Mouse (Mus musculus): ENCODE results near the gene Pls1. TPM values are rescaled to one million over a fixed set of nuclear protein-coding genes. Genes with fewer than 3 reads are reported as not detected.
A peak's percentile ranks its signal among the peaks of the same experiment; 100 is the strongest.

The Pls1 gene
- total and polyA plus RNA-seq, 3 experiments: 0.31 to 1.2 (median 0.34) TPM

GRCm38 (mm10) chr9:95856004-95856403, 10.9 kb upstream of the Pls1 start:
- TF ChIP-seq CTCF (IDR thresholded peaks at IDR 0.05) (no peak), EP300 (IDR thresholded peaks at IDR 0.05; ENCODE audit: insufficient read depth, low read depth, low read length) (0 out of 2 replicates have a peak, but pooled peaks have one; percentile 11)
- 53% methylated on average over 4 of the region's 4 CpGs for WGBS
- DNase-seq: peak in 1 of 2 experiments; percentile 36
- Histone ChIP-seq H3K4me3 (no peak overlapping the region), H3K36me3 (ENCODE audit: control insufficient read depth, insufficient read depth, low read length) (no peaks in the 10 kb centered on the region), H3K4me1 (ENCODE audit: control insufficient read depth, insufficient read depth, low read length) (peaks cover 1% of the 10 kb centered on the region; the same call in 1 of the 2 replicates), H3K9ac (ENCODE audit: low read depth, low read length) (no peak overlapping the region), H3K79me2 (replicated peaks; ENCODE audit: control insufficient read depth, insufficient read depth, low read length) (no peaks in the 10 kb centered on the region), H3K27ac (peak overlapping the region; percentile 48), H3K27me3 (ENCODE audit: control insufficient read depth, insufficient read depth, low read length) (no peaks in the 10 kb centered on the region)
- intact Hi-C loops (cut with DNase I): loop anchor here (5.0 kb wide), 2 partner anchors 104 to 341 kb away; partner anchors contain the start of genes Tfdp2 and Trpc1

GRCm38 (mm10) chr9:95854891-95855290, 9.8 kb upstream of the Pls1 start:
- intact Hi-C loops (cut with DNase I): loop anchor here (5.0 kb wide), 3 partner anchors 103 to 342 kb away; partner anchors contain the start of genes Tfdp2 and Trpc1
- H3K9ac ChIP-seq (ENCODE audit: low read depth, low read length): no peak overlapping the region
- H3K79me2 ChIP-seq (replicated peaks; ENCODE audit: control insufficient read depth, insufficient read depth, low read length): no peaks in the 10 kb centered on the region
- no peak for DNase-seq
- peaks cover 1% of the 10 kb centered on the region; the same call in 1 of the 2 replicates for H3K4me1 ChIP-seq (ENCODE audit: control insufficient read depth, insufficient read depth, low read length)
- no peak overlapping the region for H3K4me3 ChIP-seq
- TF ChIP-seq EP300 (IDR thresholded peaks at IDR 0.05; ENCODE audit: insufficient read depth, low read depth, low read length) (no peak), CTCF (IDR thresholded peaks at IDR 0.05) (no peak), POLR2A (IDR thresholded peaks at IDR 0.05; ENCODE audit: insufficient read depth, low read depth, low read length) (no peak)
- 86% methylated on average over 2 of the region's 2 CpGs for WGBS
- H3K36me3 ChIP-seq (ENCODE audit: control insufficient read depth, insufficient read depth, low read length): no peaks in the 10 kb centered on the region
- no peak overlapping the region for H3K27ac ChIP-seq
- H3K27me3 ChIP-seq (ENCODE audit: control insufficient read depth, insufficient read depth, low read length): no peaks in the 10 kb centered on the region

GRCm38 (mm10) chr9:95852896-95853295, 7.8 kb upstream of the Pls1 start:
- Histone ChIP-seq H3K4me3 (no peak overlapping the region), H3K79me2 (replicated peaks; ENCODE audit: control insufficient read depth, insufficient read depth, low read length) (no peaks in the 10 kb centered on the region), H3K4me1 (ENCODE audit: control insufficient read depth, insufficient read depth, low read length) (peaks cover 1% of the 10 kb centered on the region; the same call in 1 of the 2 replicates), H3K36me3 (ENCODE audit: control insufficient read depth, insufficient read depth, low read length) (no peaks in the 10 kb centered on the region), H3K9ac (ENCODE audit: low read depth, low read length) (no peak overlapping the region), H3K27ac (no peak overlapping the region), H3K27me3 (ENCODE audit: control insufficient read depth, insufficient read depth, low read length) (no peaks in the 10 kb centered on the region)
- intact Hi-C loops (cut with DNase I): loop anchor here (2.0 to 5.0 kb wide), 4 partner anchors 116 to 1114 kb away; no protein-coding TSS in a partner anchor
- WGBS: 28% methylated on average over 4 of the region's 4 CpGs
- TF ChIP-seq EP300 (IDR thresholded peaks at IDR 0.05; ENCODE audit: insufficient read depth, low read depth, low read length) (no peak), POLR2A (IDR thresholded peaks at IDR 0.05; ENCODE audit: insufficient read depth, low read depth, low read length) (no peak), CTCF (IDR thresholded peaks at IDR 0.05) (peak; percentile 95)
- peak; percentile 37 to 61 for DNase-seq

GRCm38 (mm10) chr9:95851671-95852070, 6.6 kb upstream of the Pls1 start:
- 68% methylated on average over 11 of the region's 11 CpGs for WGBS

GRCm38 (mm10) chr9:95845711-95846110, 600 bp upstream of the Pls1 start:
- H3K27ac ChIP-seq: no peak overlapping the region
- no peaks in the 10 kb centered on the region for H3K79me2 ChIP-seq (replicated peaks; ENCODE audit: control insufficient read depth, insufficient read depth, low read length)
- no peak for TF ChIP-seq CTCF (IDR thresholded peaks at IDR 0.05)
- TF ChIP-seq POLR2A (IDR thresholded peaks at IDR 0.05; ENCODE audit: insufficient read depth, low read depth, low read length): no peak
- no peak for TF ChIP-seq EP300 (IDR thresholded peaks at IDR 0.05; ENCODE audit: insufficient read depth, low read depth, low read length)
- intact Hi-C loops (cut with DNase I): no loop called here
- no peak overlapping the region for H3K9ac ChIP-seq (ENCODE audit: low read depth, low read length)
- no peak overlapping the region for H3K4me3 ChIP-seq
- H3K27me3 ChIP-seq (ENCODE audit: control insufficient read depth, insufficient read depth, low read length): peaks cover 6% of the 10 kb centered on the region
- 69% methylated on average over 4 of the region's 4 CpGs for WGBS
- no peak for DNase-seq
- H3K4me1 ChIP-seq (ENCODE audit: control insufficient read depth, insufficient read depth, low read length): peaks cover 1% of the 10 kb centered on the region; the same call in 1 of the 2 replicates
- H3K36me3 ChIP-seq (ENCODE audit: control insufficient read depth, insufficient read depth, low read length): no peaks in the 10 kb centered on the region

More at GRCm38 (mm10) chr9:95851671-95852070, 6.6 kb upstream of the Pls1 start:
- no peak for DNase-seq
- H3K36me3 ChIP-seq (ENCODE audit: control insufficient read depth, insufficient read depth, low read length): no peaks in the 10 kb centered on the region
- intact Hi-C loops (cut with DNase I): loop anchor here (2.0 to 5.0 kb wide), 4 partner anchors 114 to 1113 kb away; no protein-coding TSS in a partner anchor
- no peak for TF ChIP-seq CTCF (IDR thresholded peaks at IDR 0.05)
- no peak for TF ChIP-seq POLR2A (IDR thresholded peaks at IDR 0.05; ENCODE audit: insufficient read depth, low read depth, low read length)
- TF ChIP-seq EP300 (IDR thresholded peaks at IDR 0.05; ENCODE audit: insufficient read depth, low read depth, low read length): no peak
- H3K27ac ChIP-seq: no peak overlapping the region
- no peak overlapping the region for H3K9ac ChIP-seq (ENCODE audit: low read depth, low read length)
- H3K79me2 ChIP-seq (replicated peaks; ENCODE audit: control insufficient read depth, insufficient read depth, low read length): no peaks in the 10 kb centered on the region
- H3K4me3 ChIP-seq: no peak overlapping the region
- no peaks in the 10 kb centered on the region; the same call in 1 of the 2 replicates for H3K4me1 ChIP-seq (ENCODE audit: control insufficient read depth, insufficient read depth, low read length)
- no peaks in the 10 kb centered on the region for H3K27me3 ChIP-seq (ENCODE audit: control insufficient read depth, insufficient read depth, low read length)

GRCm38 (mm10) chr9:95839424-95839823, 5.7 kb downstream of the Pls1 start:
- H3K9ac ChIP-seq (ENCODE audit: low read depth, low read length): no peak overlapping the region
- no peaks in the 10 kb centered on the region for H3K4me1 ChIP-seq (ENCODE audit: control insufficient read depth, insufficient read depth, low read length)
- H3K36me3 ChIP-seq (ENCODE audit: control insufficient read depth, insufficient read depth, low read length): no peaks in the 10 kb centered on the region
- TF ChIP-seq POLR2A (IDR thresholded peaks at IDR 0.05; ENCODE audit: insufficient read depth, low read depth, low read length) (no peak), EP300 (IDR thresholded peaks at IDR 0.05; ENCODE audit: insufficient read depth, low read depth, low read length) (no peak), CTCF (IDR thresholded peaks at IDR 0.05) (no peak)
- 84% methylated on average over 3 of the region's 3 CpGs for WGBS
- H3K27me3 ChIP-seq (ENCODE audit: control insufficient read depth, insufficient read depth, low read length): no peaks in the 10 kb centered on the region; the same call in 1 of the 2 replicates
- H3K27ac ChIP-seq: no peak overlapping the region
- no peak overlapping the region for H3K4me3 ChIP-seq
- H3K79me2 ChIP-seq (replicated peaks; ENCODE audit: control insufficient read depth, insufficient read depth, low read length): no peaks in the 10 kb centered on the region
- intact Hi-C loops (cut with DNase I): no loop called here
- DNase-seq: no peak

Data from heart, adult 2 months (tissue).